Mouse (Mus musculus): ENCODE results near the gene Tubgcp2. TPM values are rescaled to one million over a fixed set of nuclear protein-coding genes. Genes with fewer than 3 reads are reported as not detected.

The Tubgcp2 gene
- polyA plus RNA-seq, 1 experiment from 2014 or later = 58.1 TPM

DNA sequence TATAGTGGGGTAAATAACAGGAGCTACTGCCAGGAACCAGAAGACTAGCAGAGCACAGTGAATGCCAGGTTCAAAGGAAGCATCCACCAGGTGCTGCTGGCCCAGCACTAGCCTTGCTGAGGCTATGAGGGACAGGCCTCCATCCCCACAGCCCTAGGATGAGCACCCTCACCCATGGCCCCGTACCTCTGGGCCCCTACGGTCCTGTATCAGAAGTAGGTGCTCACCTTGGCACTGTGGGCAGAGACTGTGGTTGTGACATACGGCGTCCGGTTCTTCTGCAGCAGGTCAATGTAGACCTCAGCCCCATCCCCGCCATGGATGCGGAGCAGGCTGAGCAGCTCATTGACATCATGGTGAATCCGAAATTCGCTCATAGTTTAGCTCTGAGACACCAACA, 3.1 kb downstream of the Tubgcp2 start:
- no peak overlapping the region for H3K27ac ChIP-seq (ENCODE audit: low read depth, low read length)
- DNase-seq (ENCODE audit: low spot score) (no peak), ATAC-seq (ENCODE audit: low FRiP score) (no peak)
- no peaks in the 10 kb centered on the region for H3K27me3 ChIP-seq (ENCODE audit: control insufficient read depth, insufficient read depth, low read length)
- H3K36me3 ChIP-seq (ENCODE audit: control insufficient read depth, insufficient read depth, low read length) = peaks cover 26% of the 10 kb centered on the region
- peaks cover 6% of the 10 kb centered on the region; the same call in 1 of the 2 replicates for H3K4me1 ChIP-seq (replicated peaks; ENCODE audit: control insufficient read depth, insufficient read depth, low read length)
- no peak overlapping the region for H3K9ac ChIP-seq (ENCODE audit: low read depth, low read length)
- H3K4me3 ChIP-seq (ENCODE audit: low read depth, low read length) = no peak overlapping the region
- 90% methylated on average over 9 of the region's 9 CpGs for WGBS
- H3K4me2 ChIP-seq (replicated peaks; ENCODE audit: low read depth, low read length) = no peak overlapping the region
- no peaks in the 10 kb centered on the region for H3K9me3 ChIP-seq (ENCODE audit: control insufficient read depth, low read length)

- Histone ChIP-seq H3K4me1 (replicated peaks; ENCODE audit: control insufficient read depth, insufficient read depth, low read length) (peaks cover 6% of the 10 kb centered on the region; the same call in 1 of the 2 replicates), H3K27me3 (ENCODE audit: control insufficient read depth, insufficient read depth, low read length) (no peaks in the 10 kb centered on the region), H3K4me2 (replicated peaks; ENCODE audit: low read depth, low read length) (no peak overlapping the region), H3K36me3 (ENCODE audit: control insufficient read depth, insufficient read depth, low read length) (peaks cover 30% of the 10 kb centered on the region), H3K9ac (ENCODE audit: low read depth, low read length) (no peak overlapping the region), H3K9me3 (ENCODE audit: control insufficient read depth, low read length) (no peaks in the 10 kb centered on the region), H3K4me3 (ENCODE audit: low read depth, low read length) (no peak overlapping the region), H3K27ac (ENCODE audit: low read depth, low read length) (no peak overlapping the region)
- DNase-seq (ENCODE audit: low spot score) (no peak), ATAC-seq (ENCODE audit: low FRiP score) (no peak)
- WGBS = 96% methylated on average over 10 of the region's 10 CpGs
Observed at GRCm38 (mm10) chr7:140032366-140032765, 4.1 kb downstream of the Tubgcp2 start.

DNA sequence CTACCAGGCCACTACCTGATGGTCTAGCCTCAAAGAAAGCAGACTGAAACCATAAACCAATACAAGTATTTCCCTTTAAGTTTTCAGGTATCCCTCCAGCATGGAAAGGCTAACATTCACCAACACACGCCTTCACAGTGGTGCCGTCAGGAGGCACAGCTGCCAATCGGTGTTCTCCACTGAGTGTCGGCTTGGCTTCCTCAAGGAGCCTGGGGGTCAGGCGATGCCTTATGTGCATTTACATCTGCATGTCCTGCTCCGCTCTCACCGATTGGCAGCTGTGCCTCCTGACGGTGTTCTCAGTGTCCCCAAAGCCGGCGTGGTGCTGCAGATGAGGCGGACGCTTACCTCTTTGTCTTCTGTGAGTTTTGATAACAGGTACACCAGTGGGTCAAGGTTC, 4.7 kb downstream of the Tubgcp2 start:
- H3K27ac ChIP-seq (ENCODE audit: low read depth, low read length) = no peak overlapping the region
- no peak overlapping the region for H3K9ac ChIP-seq (ENCODE audit: low read depth, low read length)
- no peak overlapping the region for H3K4me3 ChIP-seq (ENCODE audit: low read depth, low read length)
- H3K36me3 ChIP-seq (ENCODE audit: control insufficient read depth, insufficient read depth, low read length) = peaks cover 30% of the 10 kb centered on the region
- no peaks in the 10 kb centered on the region for H3K27me3 ChIP-seq (ENCODE audit: control insufficient read depth, insufficient read depth, low read length)
- WGBS = 94% methylated on average over 12 of the region's 12 CpGs
- peaks cover 2% of the 10 kb centered on the region; the same call in 1 of the 2 replicates for H3K4me1 ChIP-seq (replicated peaks; ENCODE audit: control insufficient read depth, insufficient read depth, low read length)
- no peak for DNase-seq (ENCODE audit: low spot score)
- no peak overlapping the region for H3K4me2 ChIP-seq (replicated peaks; ENCODE audit: low read depth, low read length)
- H3K9me3 ChIP-seq (ENCODE audit: control insufficient read depth, low read length) = no peaks in the 10 kb centered on the region
- no peak for ATAC-seq (ENCODE audit: low FRiP score)

GRCm38 (mm10) chr7:140011336-140011735, 25.1 kb downstream of the Tubgcp2 start:
- Histone ChIP-seq H3K4me1 (replicated peaks; ENCODE audit: control insufficient read depth, insufficient read depth, low read length) (no peaks in the 10 kb centered on the region), H3K4me3 (ENCODE audit: low read depth, low read length) (no peak overlapping the region), H3K9me3 (ENCODE audit: control insufficient read depth, low read length) (no peaks in the 10 kb centered on the region), H3K4me2 (replicated peaks; ENCODE audit: low read depth, low read length) (no peak overlapping the region), H3K9ac (ENCODE audit: low read depth, low read length) (no peak overlapping the region), H3K36me3 (ENCODE audit: control insufficient read depth, insufficient read depth, low read length) (0 out of 2 replicates have a peak, but pooled peaks cover 2% of the 10 kb centered on the region), H3K27me3 (ENCODE audit: control insufficient read depth, insufficient read depth, low read length) (no peaks in the 10 kb centered on the region), H3K27ac (ENCODE audit: low read depth, low read length) (no peak overlapping the region)
- ATAC-seq (ENCODE audit: low FRiP score) (no peak), DNase-seq (ENCODE audit: low spot score) (no peak)
- 97% methylated on average over 17 of the region's 17 CpGs for WGBS

- Histone ChIP-seq H3K4me3 (ENCODE audit: low read depth, low read length) (no peak overlapping the region), H3K36me3 (ENCODE audit: control insufficient read depth, insufficient read depth, low read length) (peaks cover 9% of the 10 kb centered on the region), H3K4me2 (replicated peaks; ENCODE audit: low read depth, low read length) (no peak overlapping the region), H3K9ac (ENCODE audit: low read depth, low read length) (no peak overlapping the region), H3K27ac (ENCODE audit: low read depth, low read length) (no peak overlapping the region), H3K4me1 (replicated peaks; ENCODE audit: control insufficient read depth, insufficient read depth, low read length) (no peaks in the 10 kb centered on the region), H3K9me3 (ENCODE audit: control insufficient read depth, low read length) (no peaks in the 10 kb centered on the region), H3K27me3 (ENCODE audit: control insufficient read depth, insufficient read depth, low read length) (no peaks in the 10 kb centered on the region)
- 95% methylated on average over 9 of the region's 9 CpGs for WGBS
- ATAC-seq (ENCODE audit: low FRiP score) = no peak
- no peak for DNase-seq (ENCODE audit: low spot score)
Observed at GRCm38 (mm10) chr7:140007781-140008180, 28.7 kb downstream of the Tubgcp2 start.

DNA sequence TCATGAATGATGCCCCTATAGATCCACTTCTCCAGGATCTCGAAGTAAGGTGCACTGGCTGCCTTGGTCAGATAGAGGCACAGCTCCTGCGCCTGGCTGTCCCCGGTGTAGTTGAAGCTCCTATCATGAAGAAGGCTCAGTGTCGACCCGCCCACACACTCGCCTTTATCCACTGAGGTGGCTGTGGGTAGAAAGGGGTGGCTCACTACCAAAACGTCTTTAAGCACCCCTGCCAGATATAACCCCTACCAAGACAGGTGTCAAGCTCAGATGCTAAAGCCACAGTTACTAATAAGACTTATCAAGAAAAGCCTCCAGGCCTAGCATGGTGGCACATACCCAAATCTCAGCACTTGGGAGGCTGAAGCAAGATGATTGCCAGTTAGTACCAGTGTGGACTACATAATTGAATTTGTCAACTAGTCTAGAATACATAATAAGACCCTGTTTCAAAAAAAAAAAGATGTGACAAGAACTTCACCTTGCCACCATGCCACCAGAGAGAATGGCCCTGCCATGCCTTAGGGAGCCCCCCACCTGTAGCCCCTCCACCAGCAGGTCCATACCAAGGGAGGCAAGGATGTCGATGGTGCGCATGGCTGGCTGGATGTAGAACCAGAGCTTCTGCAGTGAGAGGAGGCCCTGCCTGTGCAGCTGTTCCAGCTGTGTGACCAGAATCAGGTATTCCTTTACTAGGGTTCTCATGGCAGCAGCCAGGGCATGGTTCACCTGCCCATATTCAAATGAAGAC, 29.4 kb downstream of the Tubgcp2 start:
- no peak for DNase-seq (ENCODE audit: low spot score)
- no peaks in the 10 kb centered on the region for H3K4me1 ChIP-seq (replicated peaks; ENCODE audit: control insufficient read depth, insufficient read depth, low read length)
- peaks cover 9% of the 10 kb centered on the region for H3K36me3 ChIP-seq (ENCODE audit: control insufficient read depth, insufficient read depth, low read length)
- H3K9me3 ChIP-seq (ENCODE audit: control insufficient read depth, low read length) = no peaks in the 10 kb centered on the region
- 93% methylated on average over 9 of the region's 9 CpGs for WGBS
- no peak overlapping the region for H3K4me3 ChIP-seq (ENCODE audit: low read depth, low read length)
- no peak for ATAC-seq (ENCODE audit: low FRiP score)
- H3K4me2 ChIP-seq (replicated peaks; ENCODE audit: low read depth, low read length) = no peak overlapping the region
- H3K27ac ChIP-seq (ENCODE audit: low read depth, low read length) = no peak overlapping the region
- no peaks in the 10 kb centered on the region for H3K27me3 ChIP-seq (ENCODE audit: control insufficient read depth, insufficient read depth, low read length)
- H3K9ac ChIP-seq (ENCODE audit: low read depth, low read length) = no peak overlapping the region

GRCm38 (mm10) chr7:140004666-140005065, 31.8 kb downstream of the Tubgcp2 start:
- no peak for ATAC-seq (ENCODE audit: low FRiP score)
- H3K36me3 ChIP-seq (ENCODE audit: control insufficient read depth, insufficient read depth, low read length) = peaks cover 16% of the 10 kb centered on the region

DNA sequence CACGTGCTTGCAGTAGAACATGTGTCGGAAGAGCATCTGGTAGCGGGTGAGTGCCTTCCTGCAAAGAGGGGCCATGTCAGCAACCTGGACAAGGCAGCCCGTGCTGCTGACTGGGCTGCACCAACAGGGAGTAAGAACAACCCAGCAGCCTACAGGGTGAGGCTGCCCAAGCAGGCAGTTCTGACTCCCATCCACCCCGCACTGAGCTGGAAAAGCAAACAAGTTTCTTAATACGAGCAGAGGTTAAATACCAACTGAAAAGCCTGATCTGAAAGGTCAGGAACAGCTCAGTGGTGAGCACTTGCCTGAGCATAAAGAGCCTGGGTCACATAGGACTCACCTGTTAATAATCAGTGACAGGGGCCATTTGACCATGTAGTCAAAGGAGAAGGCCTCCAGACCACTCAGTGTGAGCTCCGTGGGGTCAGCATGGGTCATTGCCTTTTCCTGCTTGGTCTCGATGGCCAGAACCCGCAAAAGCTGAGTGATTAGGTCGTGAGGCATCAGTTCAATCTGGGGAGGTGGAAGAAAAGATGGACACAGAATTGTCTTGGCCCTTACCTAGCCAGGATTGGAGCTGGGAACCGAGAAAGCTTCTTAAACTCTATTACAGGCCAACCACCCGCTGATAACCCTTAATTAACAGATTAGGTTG, 35.3 kb downstream of the Tubgcp2 start:
- H3K9me3 ChIP-seq (ENCODE audit: control insufficient read depth, low read length) = no peaks in the 10 kb centered on the region
- WGBS = 57% methylated on average over 12 of the region's 12 CpGs
- ATAC-seq (ENCODE audit: low FRiP score) = no peak
- no peak overlapping the region for H3K4me3 ChIP-seq (ENCODE audit: low read depth, low read length)
- H3K27ac ChIP-seq (ENCODE audit: low read depth, low read length) = no peak overlapping the region
- no peak for DNase-seq (ENCODE audit: low spot score)
- H3K4me2 ChIP-seq (replicated peaks; ENCODE audit: low read depth, low read length) = no peak overlapping the region
- no peak overlapping the region for H3K9ac ChIP-seq (ENCODE audit: low read depth, low read length)
- H3K36me3 ChIP-seq (ENCODE audit: control insufficient read depth, insufficient read depth, low read length) = peaks cover 17% of the 10 kb centered on the region
- no peaks in the 10 kb centered on the region for H3K4me1 ChIP-seq (replicated peaks; ENCODE audit: control insufficient read depth, insufficient read depth, low read length)
- H3K27me3 ChIP-seq (ENCODE audit: control insufficient read depth, insufficient read depth, low read length) = no peaks in the 10 kb centered on the region

More at GRCm38 (mm10) chr7:140004666-140005065, 31.8 kb downstream of the Tubgcp2 start:
- Histone ChIP-seq H3K27me3 (ENCODE audit: control insufficient read depth, insufficient read depth, low read length) (no peaks in the 10 kb centered on the region), H3K4me1 (replicated peaks; ENCODE audit: control insufficient read depth, insufficient read depth, low read length) (no peaks in the 10 kb centered on the region), H3K9ac (ENCODE audit: low read depth, low read length) (no peak overlapping the region), H3K4me3 (ENCODE audit: low read depth, low read length) (no peak overlapping the region), H3K4me2 (replicated peaks; ENCODE audit: low read depth, low read length) (no peak overlapping the region), H3K27ac (ENCODE audit: low read depth, low read length) (no peak overlapping the region), H3K9me3 (ENCODE audit: control insufficient read depth, low read length) (no peaks in the 10 kb centered on the region)
- 92% methylated on average over 8 of the region's 8 CpGs for WGBS
- no peak for DNase-seq (ENCODE audit: low spot score)
